Mouse (Mus musculus): ENCODE measurements at regions not wholly inside any gene's neighbourhood (a gene's known extent, or its start where the extent isn't known, plus 50 kb on each side); places are given as distances from the start of the nearest gene placed in this dataset.
A peak's percentile ranks its signal among the peaks of the same experiment; 100 is the strongest.

- H3K27ac ChIP-seq (ENCODE audit: insufficient read depth, low read depth, low read length), result peak overlapping the region; percentile 90
- no peaks in the 10 kb centered on the region for H3K36me3 ChIP-seq (ENCODE audit: control insufficient read depth, insufficient read depth, low read length)
- H3K4me3 ChIP-seq (ENCODE audit: insufficient read depth, low read depth, low read length), result no peak overlapping the region
- H3K4me1 ChIP-seq (ENCODE audit: control insufficient read depth, insufficient read depth, low read length), result peaks cover 36% of the 10 kb centered on the region
- WGBS, result 33% methylated on average over 11 of the region's 11 CpGs
- no peaks in the 10 kb centered on the region for H3K27me3 ChIP-seq (replicated peaks; ENCODE audit: control insufficient read depth, insufficient read depth, low read length)
- peak; percentile 76 for DNase-seq
- TF ChIP-seq POLR2A (IDR thresholded peaks at IDR 0.05; ENCODE audit: low read depth, low read length) (no peak), CTCF (conservative IDR thresholded peaks at IDR 0.05; ENCODE audit: insufficient read depth, insufficient read length, low read depth, low read length) (no peak)
Measured at GRCm38 (mm10) chr2:30691857-30692560, 97.2 kb downstream of the Cstad start.

- peak overlapping the region; percentile 90 for H3K27ac ChIP-seq (ENCODE audit: insufficient read depth, low read depth, low read length)
- TF ChIP-seq POLR2A (IDR thresholded peaks at IDR 0.05; ENCODE audit: low read depth, low read length) (no peak), CTCF (conservative IDR thresholded peaks at IDR 0.05; ENCODE audit: insufficient read depth, insufficient read length, low read depth, low read length) (no peak)
- no peaks in the 10 kb centered on the region for H3K27me3 ChIP-seq (replicated peaks; ENCODE audit: control insufficient read depth, insufficient read depth, low read length)
- H3K4me3 ChIP-seq (ENCODE audit: insufficient read depth, low read depth, low read length), result no peak overlapping the region
- 85% methylated on average over 17 of the region's 17 CpGs for WGBS
- H3K4me1 ChIP-seq (ENCODE audit: control insufficient read depth, insufficient read depth, low read length), result peaks cover 38% of the 10 kb centered on the region
- DNase-seq, result peak; percentile 49
- H3K36me3 ChIP-seq (ENCODE audit: control insufficient read depth, insufficient read depth, low read length), result no peaks in the 10 kb centered on the region
Measured at GRCm38 (mm10) chr2:30690925-30691856, 96.4 kb downstream of the Cstad start.

GRCm38 (mm10) chr2:30690307-30690706 lies 95.5 kb downstream of the Cstad start:
- WGBS, result 62% methylated on average over 11 of the region's 11 CpGs
- no peaks in the 10 kb centered on the region for H3K27me3 ChIP-seq (replicated peaks; ENCODE audit: control insufficient read depth, insufficient read depth, low read length)
- H3K4me3 ChIP-seq (ENCODE audit: insufficient read depth, low read depth, low read length), result no peak overlapping the region
- peaks cover 38% of the 10 kb centered on the region for H3K4me1 ChIP-seq (ENCODE audit: control insufficient read depth, insufficient read depth, low read length)
- H3K36me3 ChIP-seq (ENCODE audit: control insufficient read depth, insufficient read depth, low read length), result no peaks in the 10 kb centered on the region
- H3K27ac ChIP-seq (ENCODE audit: insufficient read depth, low read depth, low read length), result peak overlapping the region; percentile 90
- no peak for TF ChIP-seq CTCF (conservative IDR thresholded peaks at IDR 0.05; ENCODE audit: insufficient read depth, insufficient read length, low read depth, low read length)
- TF ChIP-seq POLR2A (IDR thresholded peaks at IDR 0.05; ENCODE audit: low read depth, low read length), result no peak
- DNase-seq, result peak; percentile 87

- no peak for DNase-seq
- H3K4me3 ChIP-seq (ENCODE audit: insufficient read depth, low read depth, low read length), result no peak overlapping the region
- H3K27ac ChIP-seq (ENCODE audit: insufficient read depth, low read depth, low read length), result no peak overlapping the region
- H3K27me3 ChIP-seq (replicated peaks; ENCODE audit: control insufficient read depth, insufficient read depth, low read length), result no peaks in the 10 kb centered on the region
- H3K4me1 ChIP-seq (ENCODE audit: control insufficient read depth, insufficient read depth, low read length), result peaks cover 37% of the 10 kb centered on the region
- no peaks in the 10 kb centered on the region for H3K36me3 ChIP-seq (ENCODE audit: control insufficient read depth, insufficient read depth, low read length)
- TF ChIP-seq POLR2A (IDR thresholded peaks at IDR 0.05; ENCODE audit: low read depth, low read length), result no peak
- TF ChIP-seq CTCF (conservative IDR thresholded peaks at IDR 0.05; ENCODE audit: insufficient read depth, insufficient read length, low read depth, low read length), result no peak
- WGBS, result 89% methylated on average over 4 of the region's 4 CpGs
Measured at GRCm38 (mm10) chr2:30688402-30688801, 93.6 kb downstream of the Cstad start.

GRCm38 (mm10) chr2:30687121-30687551 lies 92.3 kb downstream of the Cstad start:
- H3K27ac ChIP-seq (ENCODE audit: insufficient read depth, low read depth, low read length), result peak overlapping the region; percentile 39; the same call in 1 of the 2 replicates
- TF ChIP-seq POLR2A (IDR thresholded peaks at IDR 0.05; ENCODE audit: low read depth, low read length) (no peak), CTCF (conservative IDR thresholded peaks at IDR 0.05; ENCODE audit: insufficient read depth, insufficient read length, low read depth, low read length) (no peak)
- 23% methylated on average over 23 of the region's 23 CpGs for WGBS
- H3K27me3 ChIP-seq (replicated peaks; ENCODE audit: control insufficient read depth, insufficient read depth, low read length), result no peaks in the 10 kb centered on the region
- peak; percentile 61 for DNase-seq
- H3K36me3 ChIP-seq (ENCODE audit: control insufficient read depth, insufficient read depth, low read length), result no peaks in the 10 kb centered on the region
- H3K4me3 ChIP-seq (ENCODE audit: insufficient read depth, low read depth, low read length), result no peak overlapping the region
- H3K4me1 ChIP-seq (ENCODE audit: control insufficient read depth, insufficient read depth, low read length), result peaks cover 28% of the 10 kb centered on the region

GRCm38 (mm10) chr2:30686359-30686758 lies 91.5 kb downstream of the Cstad start:
- H3K4me1 ChIP-seq (ENCODE audit: control insufficient read depth, insufficient read depth, low read length), result peaks cover 23% of the 10 kb centered on the region
- peak overlapping the region; percentile 86; the same call in 1 of the 2 replicates for H3K27ac ChIP-seq (ENCODE audit: insufficient read depth, low read depth, low read length)
- no peaks in the 10 kb centered on the region for H3K27me3 ChIP-seq (replicated peaks; ENCODE audit: control insufficient read depth, insufficient read depth, low read length)
- TF ChIP-seq CTCF (conservative IDR thresholded peaks at IDR 0.05; ENCODE audit: insufficient read depth, insufficient read length, low read depth, low read length), result no peak
- DNase-seq, result no peak
- no peaks in the 10 kb centered on the region for H3K36me3 ChIP-seq (ENCODE audit: control insufficient read depth, insufficient read depth, low read length)
- no peak overlapping the region for H3K4me3 ChIP-seq (ENCODE audit: insufficient read depth, low read depth, low read length)
- whole genome bisulfite sequencing, result 91% methylated on average over 6 of the region's 6 CpGs

Data from kidney, adult 2 months (tissue).